Mouse (Mus musculus) lung, postnatal 0 days (tissue): ENCODE results near the gene Clcnka.

Experiments used
- CTCF ChIP-seq: IDR thresholded peaks from 2 replicates; pipeline ENCODE4 v1.5.1; 2016; ENCODE audit warnings: antibody characterized with exemption, mild to moderate bottlenecking
- EP300 ChIP-seq: IDR thresholded peaks from 2 replicates; pipeline ENCODE4 v1.6.1; 2016; ENCODE audit warnings: antibody characterized with exemption, mild to moderate bottlenecking, control low read depth

DNA sequence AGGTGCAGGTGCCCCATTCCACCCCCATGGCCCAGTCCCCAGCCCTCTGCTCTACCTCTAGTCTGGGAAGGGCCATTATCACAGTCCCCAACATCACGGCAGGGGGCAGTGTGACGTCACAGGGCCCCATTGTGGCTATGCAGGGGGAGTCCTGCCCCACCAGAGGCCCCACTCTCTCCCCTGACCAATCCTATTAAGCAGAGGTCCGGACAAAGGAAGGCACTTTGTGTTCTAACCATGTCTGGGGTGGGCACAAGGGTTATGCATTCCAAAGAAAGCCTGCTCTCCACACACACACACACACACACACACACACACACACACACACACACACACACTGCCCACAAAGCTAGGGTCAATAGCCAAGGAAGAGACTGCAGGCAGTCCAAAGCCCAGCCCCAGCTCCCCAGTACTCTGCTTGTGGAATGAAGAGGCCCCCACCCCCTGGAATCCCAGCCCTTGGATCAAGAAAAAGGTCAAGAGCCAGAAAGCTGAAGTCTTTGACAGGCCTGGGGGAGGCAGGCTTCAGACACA lies 63.2 kb downstream of the Clcnka start:
- no peak for TF ChIP-seq EP300
- no peak for TF ChIP-seq CTCF
